Mouse (Mus musculus): ENCODE results near the gene Gm13271.
"Not testable (repeated sequence)": the region's sequence is repeated elsewhere in the genome, so short reads cannot be mapped to it uniquely, and the experiment has no call there.

Gene Gm13271

DNA sequence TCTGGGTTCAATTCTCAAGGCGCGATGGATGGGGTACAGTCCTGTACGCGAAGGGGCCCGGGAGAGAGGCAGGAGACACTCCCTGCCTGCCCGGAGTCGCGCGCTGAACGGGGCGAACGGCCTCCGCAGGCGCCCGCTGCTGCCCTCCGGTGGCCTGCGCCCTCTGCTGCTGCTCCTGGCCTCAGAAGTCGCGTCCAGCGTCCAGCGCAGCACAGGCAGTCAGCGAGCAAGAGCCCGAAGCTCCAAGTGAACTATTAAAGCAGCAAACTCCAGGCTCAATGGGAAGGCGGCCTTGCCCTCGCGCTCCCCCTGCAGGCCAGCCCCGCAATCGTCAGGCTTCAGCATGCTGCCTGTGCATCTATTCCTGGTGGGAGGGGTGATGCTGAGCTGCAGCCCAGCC lies 5.8 kb downstream of the Gm13271 start:
- peak; percentile 46 for DNase-seq (ENCODE audit: low spot score)

DNA sequence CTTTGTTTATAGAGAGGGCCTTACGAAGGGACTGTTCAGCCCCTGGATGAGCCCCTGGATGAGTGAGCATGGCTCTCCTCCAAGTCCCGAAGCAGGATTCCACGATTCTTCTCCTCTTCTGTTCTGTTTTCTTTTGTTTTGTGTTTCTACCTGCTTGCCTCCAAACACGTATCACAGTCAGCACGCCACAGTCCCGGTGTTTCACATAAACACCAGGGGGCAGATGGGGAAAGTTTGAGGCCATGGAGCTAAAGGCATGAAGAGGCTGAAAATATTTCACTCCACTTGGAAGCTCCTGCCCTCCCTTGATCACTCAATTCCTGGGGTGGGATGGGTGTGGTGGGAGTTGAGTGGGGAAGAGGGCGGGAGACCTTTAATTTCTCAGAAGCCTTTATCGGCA lies 7.1 kb downstream of the Gm13271 start:
- DNase-seq (ENCODE audit: low spot score) = peak; percentile 74

DNA sequence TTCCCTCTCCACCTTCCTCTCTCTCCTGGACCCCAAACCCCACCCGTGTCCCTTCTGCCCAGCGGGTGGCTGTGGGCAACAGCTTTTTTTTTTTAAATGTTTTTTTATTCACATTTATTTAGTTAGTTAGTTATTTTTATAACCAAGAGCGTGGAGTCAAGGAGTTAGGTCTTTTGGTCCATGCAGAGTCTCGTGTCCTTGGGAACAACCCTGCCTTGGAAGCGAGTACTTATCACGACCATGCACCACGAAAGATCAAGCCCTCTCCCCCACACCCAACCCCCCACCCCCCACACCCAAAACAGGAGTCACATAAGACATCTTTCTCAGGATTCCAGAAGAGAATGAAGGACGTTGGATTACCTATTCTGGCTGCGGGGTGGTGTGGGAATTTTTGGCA lies 7.7 kb downstream of the Gm13271 start:
- DNase-seq (ENCODE audit: low spot score) = not testable (repeated sequence)

DNA sequence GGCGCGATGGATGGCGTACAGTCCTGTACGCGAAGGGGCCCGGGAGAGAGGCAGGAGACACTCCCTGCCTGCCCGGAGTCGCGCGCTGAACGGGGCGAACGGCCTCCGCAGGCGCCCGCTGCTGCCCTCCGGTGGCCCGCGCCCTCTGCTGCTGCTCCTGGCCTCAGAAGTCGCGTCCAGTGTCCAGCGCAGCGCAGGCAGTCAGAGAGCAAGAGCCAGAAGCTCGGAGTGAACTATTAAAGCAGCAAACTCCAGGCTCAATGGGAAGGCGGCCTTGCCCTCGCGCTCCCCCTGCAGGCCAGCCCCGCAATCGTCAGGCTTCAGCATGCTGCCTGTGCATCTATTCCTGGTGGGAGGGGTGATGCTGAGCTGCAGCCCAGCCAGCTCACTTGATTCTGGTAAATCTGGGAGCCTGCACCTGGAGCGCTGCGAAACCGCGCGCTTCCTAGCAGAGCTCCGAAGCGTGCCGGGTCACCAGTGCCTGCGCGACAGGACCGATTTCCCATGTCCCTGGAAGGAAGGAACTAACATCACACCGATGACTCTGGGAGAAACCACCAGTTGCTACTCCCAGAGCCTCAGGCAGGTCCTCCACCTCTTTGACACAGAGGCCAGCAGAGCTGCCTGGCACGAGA lies 8.8 kb downstream of the Gm13271 start:
- DNase-seq (ENCODE audit: low spot score) = not testable (repeated sequence)

- not testable (repeated sequence) for DNase-seq (ENCODE audit: low spot score)
Measured at GRCm38 (mm10) chr4:88773534-88773933, 18.9 kb downstream of the Gm13271 start, which contains the start of gene Gm13290. Gene Gm13290, plus strand, starts transcription at chr4:88773834.

DNA sequence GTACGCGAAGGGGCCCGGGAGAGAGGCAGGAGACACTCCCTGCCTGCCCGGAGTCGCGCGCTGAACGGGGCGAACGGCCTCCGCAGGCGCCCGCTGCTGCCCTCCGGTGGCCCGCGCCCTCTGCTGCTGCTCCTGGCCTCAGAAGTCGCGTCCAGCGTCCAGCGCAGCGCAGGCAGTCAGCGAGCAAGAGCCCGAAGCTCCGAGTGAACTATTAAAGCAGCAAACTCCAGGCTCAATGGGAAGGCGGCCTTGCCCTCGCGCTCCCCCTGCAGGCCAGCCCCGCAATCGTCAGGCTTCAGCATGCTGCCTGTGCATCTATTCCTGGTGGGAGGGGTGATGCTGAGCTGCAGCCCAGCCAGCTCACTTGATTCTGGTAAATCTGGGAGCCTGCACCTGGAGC lies 22.0 kb downstream of the Gm13271 start, which contains the start of gene Gm13289:
Gene Gm13289, plus strand, starts transcription at position 301 of the 400 bp plus-strand sequence.
- not testable (repeated sequence) for DNase-seq (ENCODE audit: low spot score)

GRCm38 (mm10) chr4:88779550-88779949 lies 24.9 kb downstream of the Gm13271 start, which contains the start of gene Gm13272:
Gene Gm13272, plus strand, starts transcription at chr4:88779850.
- DNase-seq (ENCODE audit: low spot score) = not testable (repeated sequence)

- DNase-seq (ENCODE audit: low spot score) = not testable (repeated sequence)
Measured at GRCm38 (mm10) chr4:88780320-88780719, 25.7 kb downstream of the Gm13271 start.

- not testable (repeated sequence) for DNase-seq (ENCODE audit: low spot score)
Measured at GRCm38 (mm10) chr4:88781831-88782230, 27.2 kb downstream of the Gm13271 start, which contains the start of gene Ifnz. Gene Ifnz, plus strand, starts transcription at chr4:88782131.

DNA sequence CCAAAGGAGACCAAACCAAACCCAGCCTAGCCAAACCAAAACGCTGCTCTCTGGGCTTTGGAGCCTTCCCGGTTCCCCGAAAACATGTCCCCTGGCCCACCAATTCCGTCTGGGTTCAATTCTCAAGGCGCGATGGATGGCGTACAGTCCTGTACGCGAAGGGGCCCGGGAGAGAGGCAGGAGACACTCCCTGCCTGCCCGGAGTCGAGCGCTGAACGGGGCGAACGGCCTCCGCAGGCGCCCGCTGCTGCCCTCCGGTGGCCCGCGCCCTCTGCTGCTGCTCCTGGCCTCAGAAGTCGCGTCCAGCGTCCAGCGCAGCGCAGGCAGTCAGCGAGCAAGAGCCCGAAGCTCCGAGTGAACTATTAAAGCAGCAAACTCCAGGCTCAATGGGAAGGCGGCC lies 27.7 kb downstream of the Gm13271 start:
- DNase-seq (ENCODE audit: low spot score) = not testable (repeated sequence)

GRCm38 (mm10) chr4:88785409-88785808 lies 30.7 kb downstream of the Gm13271 start, which contains the start of gene Gm13276:
Gene Gm13276, plus strand, starts transcription at chr4:88785709.
- DNase-seq (ENCODE audit: low spot score) = not testable (repeated sequence)

- DNase-seq (ENCODE audit: low spot score) = not testable (repeated sequence)
Measured at GRCm38 (mm10) chr4:88788402-88788801, 33.7 kb downstream of the Gm13271 start, which contains the start of gene Gm13277. Gene Gm13277, plus strand, starts transcription at chr4:88788632.

DNA sequence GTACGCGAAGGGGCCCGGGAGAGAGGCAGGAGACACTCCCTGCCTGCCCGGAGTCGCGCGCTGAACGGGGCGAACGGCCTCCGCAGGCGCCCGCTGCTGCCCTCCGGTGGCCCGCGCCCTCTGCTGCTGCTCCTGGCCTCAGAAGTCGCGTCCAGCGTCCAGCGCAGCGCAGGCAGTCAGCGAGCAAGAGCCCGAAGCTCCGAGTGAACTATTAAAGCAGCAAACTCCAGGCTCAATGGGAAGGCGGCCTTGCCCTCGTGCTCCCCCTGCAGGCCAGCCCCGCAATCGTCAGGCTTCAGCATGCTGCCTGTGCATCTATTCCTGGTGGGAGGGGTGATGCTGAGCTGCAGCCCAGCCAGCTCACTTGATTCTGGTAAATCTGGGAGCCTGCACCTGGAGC lies 36.6 kb downstream of the Gm13271 start, which contains the start of gene Gm13278:
Gene Gm13278, plus strand, starts transcription at position 301 of the 400 bp plus-strand sequence.
- DNase-seq (ENCODE audit: low spot score) = not testable (repeated sequence)

DNA sequence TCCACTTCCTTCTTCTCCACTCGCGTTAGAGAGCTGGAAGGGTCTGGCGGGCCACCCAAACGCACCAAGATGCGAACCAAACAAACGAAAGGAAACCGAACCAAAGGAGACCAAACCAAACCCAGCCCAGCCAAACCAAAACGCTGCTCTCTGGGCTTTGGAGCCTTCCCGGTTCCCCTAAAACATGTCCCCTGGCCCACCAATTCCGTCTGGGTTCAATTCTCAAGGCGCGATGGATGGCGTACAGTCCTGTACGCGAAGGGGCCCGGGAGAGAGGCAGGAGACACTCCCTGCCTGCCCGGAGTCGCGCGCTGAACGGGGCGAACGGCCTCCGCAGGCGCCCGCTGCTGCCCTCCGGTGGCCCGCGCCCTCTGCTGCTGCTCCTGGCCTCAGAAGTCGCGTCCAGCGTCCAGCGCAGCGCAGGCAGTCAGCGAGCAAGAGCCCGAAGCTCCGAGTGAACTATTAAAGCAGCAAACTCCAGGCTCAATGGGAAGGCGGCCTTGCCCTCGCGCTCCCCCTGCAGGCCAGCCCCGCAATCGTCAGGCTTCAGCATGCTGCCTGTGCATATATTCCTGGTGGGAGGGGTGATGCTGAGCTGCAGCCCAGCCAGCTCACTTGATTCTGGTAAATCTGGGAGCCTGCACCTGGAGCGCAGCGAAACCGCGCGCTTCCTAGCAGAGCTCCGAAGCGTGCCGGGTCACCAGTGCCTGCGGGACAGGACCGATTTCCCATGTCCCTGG lies 39.4 kb downstream of the Gm13271 start, which contains the start of gene Gm13275:
Gene Gm13275, plus strand, starts transcription at position 552 of the 740 bp plus-strand sequence.
- DNase-seq (ENCODE audit: low spot score) = peak; percentile 81

GRCm38 (mm10) chr4:88797097-88797496 lies 42.4 kb downstream of the Gm13271 start, which contains the start of gene Gm13279:
Gene Gm13279, plus strand, starts transcription at chr4:88797397.
- DNase-seq (ENCODE audit: low spot score) = not testable (repeated sequence)

GRCm38 (mm10) chr4:88799365-88799764 lies 44.7 kb downstream of the Gm13271 start, which contains the start of gene Gm13285:
Gene Gm13285, plus strand, starts transcription at chr4:88799665.
- DNase-seq (ENCODE audit: low spot score) = not testable (repeated sequence)

DNA sequence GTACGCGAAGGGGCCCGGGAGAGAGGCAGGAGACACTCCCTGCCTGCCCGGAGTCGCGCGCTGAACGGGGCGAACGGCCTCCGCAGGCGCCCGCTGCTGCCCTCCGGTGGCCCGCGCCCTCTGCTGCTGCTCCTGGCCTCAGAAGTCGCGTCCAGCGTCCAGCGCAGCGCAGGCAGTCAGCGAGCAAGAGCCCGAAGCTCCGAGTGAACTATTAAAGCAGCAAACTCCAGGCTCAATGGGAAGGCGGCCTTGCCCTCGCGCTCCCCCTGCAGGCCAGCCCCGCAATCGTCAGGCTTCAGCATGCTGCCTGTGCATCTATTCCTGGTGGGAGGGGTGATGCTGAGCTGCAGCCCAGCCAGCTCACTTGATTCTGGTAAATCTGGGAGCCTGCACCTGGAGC lies 48.3 kb downstream of the Gm13271 start, which contains the start of gene Gm13287:
Gene Gm13287, plus strand, starts transcription at position 301 of the 400 bp plus-strand sequence.
- not testable (repeated sequence) for DNase-seq (ENCODE audit: low spot score)

All from urinary bladder, postnatal 25 days (tissue).